Mouse (Mus musculus) ES-E14 (cell line): Measurements from ENCODE around the gene Gtf3c6. TPM values are rescaled to one million over a fixed set of nuclear protein-coding genes. Genes with fewer than 3 reads are reported as not detected.

Experiments
- DNase-seq: peaks from one replicate; pipeline ENCODE4 v3.0.0-alpha.2; 2013; ENCODE audit warnings: low read depth, low spot score
- H3K27ac ChIP-seq: 2 replicates; pipeline ENCODE4 v1.5.1; 2012; ENCODE audit warnings: low read depth, mild to moderate bottlenecking, low read length, moderate library complexity, mixed read lengths; ENCODE audit not compliant: poor library complexity, insufficient read depth, severe bottlenecking
- H3K36me3 ChIP-seq: 2 replicates; pipeline ENCODE4 v1.6.1; 2012; ENCODE audit warnings: mild to moderate bottlenecking, low read length, moderate library complexity, mixed read lengths; ENCODE audit not compliant: control insufficient read depth, poor library complexity, insufficient read depth, severe bottlenecking
- H3K4me1 ChIP-seq, 2 experiments: fragments of 150-350 bp in 1 of 2; sonication (generic) in 1 of 2; 2 replicates each; pipeline ENCODE4 v1.6.1; 2012; ENCODE audit warnings: low read length in 2 of 2, mild to moderate bottlenecking in 1 of 2, mixed read lengths in 1 of 2; ENCODE audit not compliant: control insufficient read depth in 2 of 2, insufficient read depth in 2 of 2, poor library complexity in 1 of 2
- H3K4me3 ChIP-seq, 2 experiments: fragments of 150-350 bp in 1 of 2; sonication (generic) in 1 of 2; 2 replicates each; pipeline ENCODE4 v1.5.1; 2012; ENCODE audit warnings: low read length in 2 of 2, low read depth in 1 of 2, mild to moderate bottlenecking in 1 of 2, mixed read lengths in 1 of 2; ENCODE audit not compliant: insufficient read depth in 1 of 2, poor library complexity in 1 of 2, severe bottlenecking in 1 of 2
- H3K9ac ChIP-seq: 2 replicates; pipeline ENCODE4 v1.6.1; 2012; ENCODE audit warnings: low read depth, mild to moderate bottlenecking, low read length, mixed read lengths; ENCODE audit not compliant: poor library complexity, insufficient read depth, severe bottlenecking
- H3K9me3 ChIP-seq: fragments of 150-350 bp; sonication (generic); 2 replicates; pipeline ENCODE4 v1.6.1; 2012; ENCODE audit warnings: low read depth, mild to moderate bottlenecking, low read length; ENCODE audit not compliant: control insufficient read depth, insufficient read depth
- CHD2 ChIP-seq: IDR thresholded peaks from 2 replicates; pipeline ENCODE4 v1.6.1; 2014; ENCODE audit warnings: mild to moderate bottlenecking, low read depth, low read length, inconsistent platforms
- HCFC1 ChIP-seq: IDR thresholded peaks from 2 replicates; pipeline ENCODE4 v1.6.1; 2012; ENCODE audit warnings: low read length, inconsistent platforms, borderline replicate concordance; ENCODE audit not compliant: insufficient read depth
- MAFK ChIP-seq: IDR thresholded peaks from 2 replicates; pipeline ENCODE4 v1.6.1; 2014; ENCODE audit warnings: mild to moderate bottlenecking, low read depth, low read length, inconsistent platforms; ENCODE audit not compliant: insufficient read depth
- ZC3H11A ChIP-seq: IDR thresholded peaks from 2 replicates; pipeline ENCODE4 v1.6.1; 2012; ENCODE audit warnings: low read depth, mild to moderate bottlenecking, inconsistent platforms, low read length, borderline replicate concordance
- ZNF384 ChIP-seq: IDR thresholded peaks from 2 replicates; pipeline ENCODE4 v1.6.1; 2012; ENCODE audit warnings: low read depth, low read length, inconsistent platforms
- in situ Hi-C, 2 experiments: fragments of 600-800 bp; cut with MboI; formaldehyde crosslinking; loops; one replicate each; pipeline ENCODE4 v1.15.1; 2025; ENCODE audit warnings: low sequenced_read_pairs in 2 of 2, inconsistent platforms in 1 of 2; ENCODE audit not compliant: unreplicated experiment in 2 of 2
- total RNA-seq: library from RNA; depleted of rRNA; stranded (reverse); fragments of 300-350 nt; gene quantifications from 2 replicates; pipeline ENCODE4 v1.2.3, GENCODE M21; 2012

The Gtf3c6 gene
- total RNA-seq, 1 experiment, result 55.5 TPM

DNA sequence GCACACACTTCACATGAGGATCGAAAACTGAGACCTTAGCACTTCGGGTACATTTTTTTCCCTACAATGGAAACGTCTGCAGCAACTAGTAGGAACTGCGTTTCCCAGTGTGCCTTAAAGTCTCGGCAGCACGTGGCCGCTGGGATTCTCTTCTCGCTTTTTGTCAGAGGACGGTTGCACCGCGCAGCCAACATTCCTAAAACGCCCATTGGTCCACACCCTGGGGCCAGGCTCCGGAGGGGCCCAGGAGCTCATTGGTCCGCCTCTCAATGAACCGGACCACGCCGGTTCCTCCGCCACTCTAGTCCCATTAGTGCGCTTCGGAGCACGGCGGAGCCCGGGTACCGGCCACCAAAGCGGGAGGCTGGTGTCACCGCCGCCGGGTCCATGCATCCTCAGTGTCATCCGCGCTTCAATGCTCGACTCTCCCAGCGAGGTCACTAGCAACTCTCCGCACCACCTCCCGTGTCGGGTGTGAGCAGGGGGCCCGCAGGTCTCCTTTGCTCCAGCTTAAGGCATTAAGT, 42.8 kb upstream of the Gtf3c6 start:
- Histone ChIP-seq H3K4me1 (peaks cover 4 to 13% of the 10 kb centered on the region in 2 experiments; a peak in 3 of 4 replicates), H3K9me3 (no peaks in the 10 kb centered on the region), H3K9ac (peak overlapping the region; percentile 86), H3K36me3 (no peaks in the 10 kb centered on the region; the same call in 1 of the 2 replicates), H3K4me3 (peak overlapping the region; percentile 92 to 97), H3K27ac (peak overlapping the region; percentile 85)
- peak; percentile 82 for DNase-seq
- TF ChIP-seq HCFC1, result peak; percentile 67; the same call in 1 of the 2 replicates
- no peak for TF ChIP-seq MAFK
- TF ChIP-seq CHD2, result peak; percentile 58; the same call in 1 of the 2 replicates
- in situ Hi-C loops, result loop anchor here in 1 of 2 experiments (10.0 kb wide), 1 partner anchor 224 kb away; no protein-coding TSS in a partner anchor

GRCm38 (mm10) chr10:40292640-40293039, 34.7 kb upstream of the Gtf3c6 start:
- Histone ChIP-seq H3K9me3 (no peaks in the 10 kb centered on the region), H3K36me3 (peaks cover 28% of the 10 kb centered on the region), H3K4me1 (peaks cover 2 to 3% of the 10 kb centered on the region in 2 experiments; a peak in 3 of 4 replicates), H3K9ac (no peak overlapping the region), H3K4me3 (no peak overlapping the region), H3K27ac (no peak overlapping the region)
- TF ChIP-seq CHD2 (no peak), ZC3H11A (no peak), HCFC1 (no peak), ZNF384 (no peak), MAFK (no peak)
- DNase-seq, result no peak
- in situ Hi-C loops, result no loop called here

- Histone ChIP-seq H3K9ac (no peak overlapping the region), H3K9me3 (no peaks in the 10 kb centered on the region), H3K4me3 (no peak overlapping the region), H3K27ac (no peak overlapping the region), H3K36me3 (peaks cover 13% of the 10 kb centered on the region), H3K4me1 (peaks cover 0 to 7% of the 10 kb centered on the region in 2 experiments; a peak in 3 of 4 replicates)
- no peak for DNase-seq
- in situ Hi-C loops, result no loop called here
- TF ChIP-seq ZNF384, result no peak
- TF ChIP-seq CHD2, result no peak
- TF ChIP-seq MAFK, result no peak
- no peak for TF ChIP-seq HCFC1
- no peak for TF ChIP-seq ZC3H11A
Observed at GRCm38 (mm10) chr10:40286767-40287166, 28.9 kb upstream of the Gtf3c6 start.

GRCm38 (mm10) chr10:40285571-40285970, 27.7 kb upstream of the Gtf3c6 start:
- DNase-seq, result no peak
- no peak for TF ChIP-seq HCFC1
- TF ChIP-seq ZNF384, result no peak
- TF ChIP-seq ZC3H11A, result no peak
- TF ChIP-seq CHD2, result no peak
- TF ChIP-seq MAFK, result no peak
- no peak overlapping the region for H3K9ac ChIP-seq
- H3K4me3 ChIP-seq, result no peak overlapping the region
- in situ Hi-C loops, result no loop called here
- H3K4me1 ChIP-seq, result peaks cover 0 to 7% of the 10 kb centered on the region in 2 experiments; a peak in 3 of 4 replicates
- H3K36me3 ChIP-seq, result peaks cover 5% of the 10 kb centered on the region; the same call in 1 of the 2 replicates
- no peak overlapping the region for H3K27ac ChIP-seq
- no peaks in the 10 kb centered on the region for H3K9me3 ChIP-seq

- no peak for DNase-seq
- H3K9ac ChIP-seq, result no peak overlapping the region
- peaks cover 4% of the 10 kb centered on the region; the same call in 1 of the 2 replicates for H3K36me3 ChIP-seq
- no peak for TF ChIP-seq ZNF384
- no peak for TF ChIP-seq MAFK
- no peak for TF ChIP-seq ZC3H11A
- TF ChIP-seq HCFC1, result no peak
- in situ Hi-C loops, result no loop called here
- peaks cover 0 to 7% of the 10 kb centered on the region in 2 experiments; a peak in 3 of 4 replicates for H3K4me1 ChIP-seq
- H3K27ac ChIP-seq, result no peak overlapping the region
- H3K4me3 ChIP-seq, result no peak overlapping the region
- no peaks in the 10 kb centered on the region for H3K9me3 ChIP-seq
Observed at GRCm38 (mm10) chr10:40284997-40285396, 27.1 kb upstream of the Gtf3c6 start.
